Mouse (Mus musculus): ENCODE data around the gene Il7r. TPM values are rescaled to one million over a fixed set of nuclear protein-coding genes. Genes with fewer than 3 reads are reported as not detected.
"Not testable (repeated sequence)": the region's sequence is repeated elsewhere in the genome, so short reads cannot be mapped to it uniquely, and the experiment has no call there.

The Il7r gene
- 0.01 and 0.02 TPM in 2 replicates for polyA plus RNA-seq (2012)

DNA sequence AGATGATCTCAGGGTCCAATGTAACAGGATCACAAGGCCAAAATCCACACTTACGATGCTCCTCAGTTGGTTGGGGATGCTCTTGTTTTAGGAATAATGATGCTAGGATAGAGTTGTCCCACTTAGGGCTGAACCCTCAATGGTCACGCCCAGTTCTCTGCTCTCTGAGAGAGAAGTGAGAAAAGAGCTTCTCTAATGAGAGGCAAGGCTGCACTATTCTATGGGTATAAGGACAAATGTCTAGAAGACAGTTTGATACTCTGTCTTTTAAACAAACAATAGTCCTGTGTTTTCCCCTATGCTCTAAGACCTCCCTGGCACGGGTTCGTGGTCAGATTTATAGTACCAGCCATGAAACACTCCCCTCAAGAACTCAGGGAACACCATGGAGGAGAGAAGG lies at the start of gene Il7r:
Gene Il7r, minus strand, starts transcription at position 101 of the 400 bp plus-strand sequence.
- Histone ChIP-seq H3K4me1 (ENCODE audit: control insufficient read depth) (peaks cover 1% of the 10 kb centered on the region; the same call in 1 of the 2 replicates), H3K9me3 (ENCODE audit: control insufficient read depth, low read length) (no peaks in the 10 kb centered on the region), H3K4me3 (replicated peaks) (no peak within 1 kb of the TSS), H3K27me3 (ENCODE audit: control insufficient read depth) (no peaks in the 10 kb centered on the region), H3K36me3 (ENCODE audit: control insufficient read depth) (no peaks in the 10 kb centered on the region)
- no peak for TF ChIP-seq TAL1 (IDR thresholded peaks at IDR 0.05; ENCODE audit: low read length)
- TF ChIP-seq GATA1 (IDR thresholded peaks at IDR 0.05; ENCODE audit: low read length): no peak

DNA sequence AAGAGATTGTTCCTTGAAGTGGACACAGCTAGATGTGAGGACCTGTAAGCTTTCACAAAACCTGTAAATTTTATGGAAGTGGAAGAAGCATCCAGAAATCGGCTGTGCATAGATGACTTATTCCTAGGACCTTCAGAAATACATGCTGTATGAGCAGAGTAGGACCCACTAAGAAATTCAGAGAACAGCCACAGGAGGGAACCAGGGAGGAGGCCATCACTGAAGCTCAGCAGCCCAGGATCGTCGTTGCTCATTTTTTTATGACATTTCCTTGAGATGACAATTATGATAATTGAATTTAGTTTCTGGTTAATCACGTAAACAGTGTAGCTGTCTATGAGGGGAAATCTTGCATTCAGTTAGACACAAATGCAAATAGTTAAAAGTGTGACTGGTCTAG lies 47.3 kb upstream of the Il7r start:
- TF ChIP-seq TAL1 (IDR thresholded peaks at IDR 0.05; ENCODE audit: low read length) (no peak), GATA1 (IDR thresholded peaks at IDR 0.05; ENCODE audit: low read length) (no peak)
- no peak overlapping the region for H3K4me3 ChIP-seq (replicated peaks)
- H3K4me1 ChIP-seq (ENCODE audit: control insufficient read depth): no peaks in the 10 kb centered on the region
- H3K36me3 ChIP-seq (ENCODE audit: control insufficient read depth): no peaks in the 10 kb centered on the region
- H3K27me3 ChIP-seq (ENCODE audit: control insufficient read depth): no peaks in the 10 kb centered on the region
- no peaks in the 10 kb centered on the region for H3K9me3 ChIP-seq (ENCODE audit: control insufficient read depth, low read length)

DNA sequence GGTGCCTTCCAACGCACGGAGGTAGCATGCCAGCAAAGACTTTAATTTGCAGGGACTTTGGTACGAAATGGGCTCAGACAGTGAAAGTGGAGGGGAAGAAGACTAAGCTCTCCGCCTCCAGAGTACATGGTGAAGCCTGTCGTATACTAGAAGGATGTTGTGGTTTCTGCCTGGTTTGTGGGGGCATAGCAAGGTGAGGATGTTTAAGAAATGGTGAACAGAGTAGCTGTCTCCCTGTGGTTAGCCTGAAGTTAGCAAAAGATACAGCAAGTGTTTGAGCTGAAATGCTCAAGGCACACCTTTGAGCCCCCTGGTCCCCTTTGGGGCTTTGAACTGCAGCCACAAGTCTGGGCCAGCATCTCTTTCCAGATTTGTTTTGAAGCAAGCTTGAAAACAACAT lies 44.8 kb upstream of the Il7r start:
- no peak for TF ChIP-seq TAL1 (IDR thresholded peaks at IDR 0.05; ENCODE audit: low read length)
- TF ChIP-seq GATA1 (IDR thresholded peaks at IDR 0.05; ENCODE audit: low read length): no peak
- Histone ChIP-seq H3K4me1 (ENCODE audit: control insufficient read depth) (no peaks in the 10 kb centered on the region), H3K4me3 (replicated peaks) (no peak overlapping the region), H3K27me3 (ENCODE audit: control insufficient read depth) (no peaks in the 10 kb centered on the region), H3K9me3 (ENCODE audit: control insufficient read depth, low read length) (no peaks in the 10 kb centered on the region), H3K36me3 (ENCODE audit: control insufficient read depth) (no peaks in the 10 kb centered on the region)

DNA sequence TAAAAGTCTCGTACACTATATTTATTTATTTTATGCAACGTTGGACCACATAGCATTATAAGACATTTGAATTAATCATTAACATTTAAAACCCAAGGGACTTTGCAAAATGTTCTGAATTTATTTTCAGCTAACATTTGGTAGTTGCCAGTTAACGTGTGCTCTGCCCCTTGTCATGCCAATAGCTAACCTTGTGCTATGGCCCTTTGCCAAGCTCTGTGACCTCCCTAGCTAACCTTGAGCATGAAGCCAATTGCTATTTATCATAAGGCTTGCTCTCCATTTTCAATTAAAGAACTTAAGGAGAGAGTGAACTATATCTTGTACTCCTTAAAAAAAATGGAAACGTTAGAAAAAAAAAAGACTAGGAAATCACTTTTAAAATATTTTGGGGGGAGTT lies 43.4 kb upstream of the Il7r start:
- H3K27me3 ChIP-seq (ENCODE audit: control insufficient read depth): no peaks in the 10 kb centered on the region
- no peak overlapping the region for H3K4me3 ChIP-seq (replicated peaks)

DNA sequence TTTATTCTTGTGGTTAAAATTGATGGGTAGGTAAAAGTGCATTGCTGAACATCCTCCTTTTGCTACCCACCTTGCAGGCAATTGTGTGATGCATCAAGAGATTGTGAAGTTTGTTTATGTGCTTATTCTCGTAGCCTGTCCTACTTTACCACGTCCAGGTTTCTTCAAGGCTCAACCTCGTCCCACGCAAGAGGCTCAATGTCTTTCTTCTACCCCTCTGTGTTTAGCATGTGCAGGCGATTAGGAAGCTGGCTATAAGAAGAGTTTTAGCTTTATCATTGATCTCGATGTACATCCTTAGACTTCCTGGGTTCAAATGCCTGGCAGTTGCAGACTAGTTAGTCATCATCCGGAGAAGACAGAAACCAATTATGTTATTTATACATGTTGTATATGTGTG lies 42.7 kb upstream of the Il7r start:
- TF ChIP-seq GATA1 (IDR thresholded peaks at IDR 0.05; ENCODE audit: low read length) (no peak), TAL1 (IDR thresholded peaks at IDR 0.05; ENCODE audit: low read length) (no peak)
- no peaks in the 10 kb centered on the region for H3K9me3 ChIP-seq (ENCODE audit: control insufficient read depth, low read length)
- H3K4me1 ChIP-seq (ENCODE audit: control insufficient read depth): no peaks in the 10 kb centered on the region
- H3K36me3 ChIP-seq (ENCODE audit: control insufficient read depth): no peaks in the 10 kb centered on the region
- H3K27me3 ChIP-seq (ENCODE audit: control insufficient read depth): no peaks in the 10 kb centered on the region
- no peak overlapping the region for H3K4me3 ChIP-seq (replicated peaks)

More for the DNA sequence above, 43.4 kb upstream of the Il7r start:
- no peaks in the 10 kb centered on the region for H3K9me3 ChIP-seq (ENCODE audit: control insufficient read depth, low read length)
- no peak for TF ChIP-seq TAL1 (IDR thresholded peaks at IDR 0.05; ENCODE audit: low read length)
- no peak for TF ChIP-seq GATA1 (IDR thresholded peaks at IDR 0.05; ENCODE audit: low read length)
- no peaks in the 10 kb centered on the region for H3K4me1 ChIP-seq (ENCODE audit: control insufficient read depth)
- H3K36me3 ChIP-seq (ENCODE audit: control insufficient read depth): no peaks in the 10 kb centered on the region

DNA sequence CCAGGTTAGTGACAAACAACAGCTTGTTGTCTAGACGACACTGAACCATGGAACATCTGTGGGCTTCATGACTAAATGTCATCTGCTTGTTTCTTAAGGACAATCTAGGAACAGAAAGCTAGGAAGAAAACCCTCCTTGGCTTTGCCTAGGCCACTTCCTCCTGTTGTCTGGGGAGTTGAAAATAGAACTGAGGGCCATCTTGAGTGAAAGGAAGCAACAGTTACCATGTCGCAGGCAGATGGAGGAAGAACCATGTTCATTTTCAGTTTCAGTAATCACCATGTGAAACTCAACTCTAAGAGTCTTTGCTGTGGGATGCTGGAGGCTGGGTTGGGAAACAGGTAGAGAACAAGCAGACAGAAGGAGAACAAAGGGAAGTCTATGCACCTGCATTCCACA lies 41.9 kb upstream of the Il7r start:
- H3K4me1 ChIP-seq (ENCODE audit: control insufficient read depth): no peaks in the 10 kb centered on the region
- no peak for TF ChIP-seq GATA1 (IDR thresholded peaks at IDR 0.05; ENCODE audit: low read length)
- no peak for TF ChIP-seq TAL1 (IDR thresholded peaks at IDR 0.05; ENCODE audit: low read length)
- no peaks in the 10 kb centered on the region for H3K9me3 ChIP-seq (ENCODE audit: control insufficient read depth, low read length)
- no peaks in the 10 kb centered on the region for H3K36me3 ChIP-seq (ENCODE audit: control insufficient read depth)
- H3K4me3 ChIP-seq (replicated peaks): no peak overlapping the region
- H3K27me3 ChIP-seq (ENCODE audit: control insufficient read depth): no peaks in the 10 kb centered on the region

DNA sequence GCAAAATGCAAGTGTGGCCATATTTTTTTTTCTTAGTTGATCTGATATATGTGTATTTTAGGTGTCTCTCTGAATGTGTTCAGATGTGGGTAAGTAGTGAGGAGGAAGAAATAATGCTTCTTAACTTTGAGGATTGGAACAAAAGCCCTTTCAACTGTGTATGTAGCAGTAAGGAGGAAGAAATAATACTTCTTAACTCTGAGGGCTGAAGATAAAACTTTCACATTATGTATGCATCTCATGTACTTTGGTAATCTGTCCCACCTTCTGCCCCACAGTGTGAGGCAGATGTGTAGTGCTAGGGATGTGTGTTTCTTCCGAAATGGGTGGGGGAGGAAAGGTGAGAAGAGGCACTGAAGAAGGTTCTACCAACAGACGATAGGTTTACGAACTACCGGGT lies 37.3 kb upstream of the Il7r start:
- Histone ChIP-seq H3K4me1 (ENCODE audit: control insufficient read depth) (no peaks in the 10 kb centered on the region), H3K27me3 (ENCODE audit: control insufficient read depth) (no peaks in the 10 kb centered on the region), H3K36me3 (ENCODE audit: control insufficient read depth) (no peaks in the 10 kb centered on the region), H3K9me3 (ENCODE audit: control insufficient read depth, low read length) (no peaks in the 10 kb centered on the region), H3K4me3 (replicated peaks) (no peak overlapping the region)
- TF ChIP-seq TAL1 (IDR thresholded peaks at IDR 0.05; ENCODE audit: low read length) (no peak), GATA1 (IDR thresholded peaks at IDR 0.05; ENCODE audit: low read length) (no peak)

DNA sequence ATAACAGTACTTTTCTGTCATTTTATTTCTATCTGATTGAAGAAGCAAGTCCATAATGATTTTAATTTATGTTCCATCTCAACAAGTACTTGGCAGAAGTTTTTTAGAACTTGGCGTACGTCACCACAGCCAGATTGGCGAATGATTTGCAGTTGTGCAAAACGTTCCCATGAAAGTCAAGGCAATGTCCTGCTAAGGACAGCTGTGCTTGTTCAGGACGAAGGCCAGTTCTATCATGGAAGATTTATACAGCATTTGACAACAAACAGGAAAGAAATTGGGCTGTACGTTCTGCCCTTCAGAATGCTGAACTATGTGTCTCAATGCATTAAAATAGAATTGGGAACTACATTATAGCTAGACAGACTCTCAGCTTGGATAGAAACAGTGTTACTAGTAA lies 35.4 kb upstream of the Il7r start:
- no peak for TF ChIP-seq TAL1 (IDR thresholded peaks at IDR 0.05; ENCODE audit: low read length)
- no peak for TF ChIP-seq GATA1 (IDR thresholded peaks at IDR 0.05; ENCODE audit: low read length)
- Histone ChIP-seq H3K9me3 (ENCODE audit: control insufficient read depth, low read length) (no peaks in the 10 kb centered on the region), H3K4me1 (ENCODE audit: control insufficient read depth) (no peaks in the 10 kb centered on the region), H3K4me3 (replicated peaks) (no peak overlapping the region), H3K27me3 (ENCODE audit: control insufficient read depth) (no peaks in the 10 kb centered on the region), H3K36me3 (ENCODE audit: control insufficient read depth) (no peaks in the 10 kb centered on the region)

DNA sequence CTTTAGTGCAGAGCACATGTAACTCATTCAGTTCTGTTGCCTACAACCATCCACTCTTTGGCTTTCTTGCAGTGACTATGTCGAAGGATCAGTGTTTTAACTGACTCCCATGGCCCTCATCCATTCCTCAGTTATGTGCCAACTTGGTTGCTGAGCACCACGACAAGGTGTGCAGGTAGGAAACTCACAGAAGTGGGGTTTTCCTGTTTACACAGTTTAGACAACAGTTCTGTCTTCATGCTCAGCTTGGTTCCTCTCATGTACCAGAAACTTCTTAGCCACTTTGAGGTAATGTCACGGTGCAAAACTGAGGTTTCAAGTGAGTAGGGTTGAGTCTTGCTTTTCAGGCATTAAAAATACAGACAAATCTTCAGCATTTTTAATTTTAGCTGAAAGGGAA lies 34.2 kb upstream of the Il7r start:
- H3K9me3 ChIP-seq (ENCODE audit: control insufficient read depth, low read length): no peaks in the 10 kb centered on the region
- no peaks in the 10 kb centered on the region for H3K4me1 ChIP-seq (ENCODE audit: control insufficient read depth)
- no peaks in the 10 kb centered on the region for H3K27me3 ChIP-seq (ENCODE audit: control insufficient read depth)
- H3K36me3 ChIP-seq (ENCODE audit: control insufficient read depth): no peaks in the 10 kb centered on the region
- H3K4me3 ChIP-seq (replicated peaks): no peak overlapping the region
- no peak for TF ChIP-seq GATA1 (IDR thresholded peaks at IDR 0.05; ENCODE audit: low read length)
- TF ChIP-seq TAL1 (IDR thresholded peaks at IDR 0.05; ENCODE audit: low read length): no peak

DNA sequence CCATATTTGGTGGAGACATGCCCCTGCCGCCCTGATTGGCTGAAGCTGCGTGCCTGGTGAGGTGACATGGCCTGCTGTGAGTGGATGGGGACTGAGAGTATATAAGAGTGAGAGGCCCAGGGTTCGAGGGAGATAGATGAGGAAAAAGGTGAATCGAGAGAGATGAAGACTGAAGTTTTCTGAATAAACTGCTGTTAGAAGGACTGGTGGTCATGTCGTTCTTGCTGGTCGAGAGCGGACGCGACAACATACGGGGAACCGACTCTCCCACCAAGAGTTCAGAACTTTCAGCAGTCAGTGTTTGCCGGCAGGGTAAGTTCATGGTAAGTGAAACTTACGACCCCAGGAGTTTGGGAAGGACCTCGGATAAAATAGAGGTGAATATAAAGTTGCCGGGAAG lies 27.3 kb upstream of the Il7r start:
- not testable (repeated sequence) for H3K4me3 ChIP-seq (replicated peaks); H3K36me3 ChIP-seq (ENCODE audit: control insufficient read depth); H3K27me3 ChIP-seq (ENCODE audit: control insufficient read depth); H3K4me1 ChIP-seq (ENCODE audit: control insufficient read depth); H3K9me3 ChIP-seq (ENCODE audit: control insufficient read depth, low read length)
